Mouse (Mus musculus) frontal cortex, postnatal 36 days (tissue): ENCODE data around the gene Dkkl1.
"Not testable (repeated sequence)": the region's sequence is repeated elsewhere in the genome, so short reads cannot be mapped to it uniquely, and the experiment has no call there.

ENCODE experiments used
- DNase-seq, 2 experiments: peaks; one replicate each; pipeline ENCODE4 v3.0.0; 2022; ENCODE audit warnings: low spot score in 2 of 2

Dkkl1 gene

GRCm38 (mm10) chr7:45211851-45212251 is at the start of gene Dkkl1:
TSS of gene Dkkl1 (minus strand) at chr7:45212147.
- no peak for DNase-seq

- no peak for DNase-seq
Observed at GRCm38 (mm10) chr7:45259281-45259680, 47.3 kb upstream of the Dkkl1 start.

GRCm38 (mm10) chr7:45257063-45257840 is 45.3 kb upstream of the Dkkl1 start:
- peak; percentile 55 to 62 for DNase-seq

- DNase-seq, result not testable (repeated sequence)
Observed at GRCm38 (mm10) chr7:45255822-45256221, 43.9 kb upstream of the Dkkl1 start.

- no peak for DNase-seq
Observed at GRCm38 (mm10) chr7:45253806-45254205, 41.9 kb upstream of the Dkkl1 start.

- DNase-seq, result no peak
Observed at GRCm38 (mm10) chr7:45247666-45248065, 35.7 kb upstream of the Dkkl1 start.

GRCm38 (mm10) chr7:45241389-45241749 is 29.4 kb upstream of the Dkkl1 start:
- no peak for DNase-seq

- DNase-seq, result peak; percentile 47 to 54
Observed at GRCm38 (mm10) chr7:45240633-45241388, 28.9 kb upstream of the Dkkl1 start, which contains the start of gene Slc6a16. TSS of gene Slc6a16 (plus strand) at chr7:45241085.

GRCm38 (mm10) chr7:45240109-45240508 is 28.2 kb upstream of the Dkkl1 start:
- no peak for DNase-seq

GRCm38 (mm10) chr7:45238723-45239496 is 27.0 kb upstream of the Dkkl1 start, which contains the start of gene Cd37:
TSS of gene Cd37 (minus strand) at chr7:45239115.
- DNase-seq, result no peak

- no peak for DNase-seq
Observed at GRCm38 (mm10) chr7:45237747-45238699, 26.1 kb upstream of the Dkkl1 start.

GRCm38 (mm10) chr7:45235656-45236180 is 23.8 kb upstream of the Dkkl1 start:
- no peak for DNase-seq

GRCm38 (mm10) chr7:45234922-45235571 is 23.1 kb upstream of the Dkkl1 start:
- peak; percentile 18 to 34 for DNase-seq

- DNase-seq, result no peak
Observed at GRCm38 (mm10) chr7:45234333-45234841, 22.4 kb upstream of the Dkkl1 start.

- peak; percentile 84 to 85 for DNase-seq
Observed at GRCm38 (mm10) chr7:45233580-45234332, 21.8 kb upstream of the Dkkl1 start.

GRCm38 (mm10) chr7:45232716-45233465 is 20.9 kb upstream of the Dkkl1 start:
- peak; percentile 49 to 73 for DNase-seq

- no peak for DNase-seq
Observed at GRCm38 (mm10) chr7:45231941-45232340, 20.0 kb upstream of the Dkkl1 start.

- DNase-seq, result no peak
Observed at GRCm38 (mm10) chr7:45231192-45231591, 19.2 kb upstream of the Dkkl1 start.
